Mouse (Mus musculus) kidney, embryonic 15.5 days (tissue): ENCODE results near the gene Cntrl. TPM values are rescaled to one million over a fixed set of nuclear protein-coding genes. Genes with fewer than 3 reads are reported as not detected.
A peak's percentile ranks its signal among the peaks of the same experiment; 100 is the strongest.

ENCODE experiments used
- ATAC-seq: fragments of 200-750 bp; cut with Nextera tagmentation; replicated peaks from 2 replicates; pipeline ENCODE4 v1.8.0; 2017; ENCODE audit warnings: moderate TSS enrichment; ENCODE audit not compliant: low FRiP score
- H3K27ac ChIP-seq: fragments of 300-500 bp; sonication (generic); 2 replicates; pipeline ENCODE4 v1.5.1; 2015; ENCODE audit warnings: mild to moderate bottlenecking, inconsistent platforms
- H3K27me3 ChIP-seq: fragments of 300-500 bp; sonication (generic); 2 replicates; pipeline ENCODE4 v1.6.1; 2015; ENCODE audit warnings: inconsistent platforms
- H3K36me3 ChIP-seq: fragments of 300-500 bp; sonication (generic); 2 replicates; pipeline ENCODE4 v1.6.1; 2015; ENCODE audit warnings: inconsistent platforms
- H3K4me1 ChIP-seq: fragments of 300-500 bp; sonication (generic); 2 replicates; pipeline ENCODE4 v1.6.1; 2015; ENCODE audit warnings: inconsistent platforms
- H3K4me2 ChIP-seq: fragments of 300-500 bp; sonication (generic); 2 replicates; pipeline ENCODE4 v1.6.1; 2015; ENCODE audit warnings: moderate library complexity, mild to moderate bottlenecking, inconsistent platforms
- H3K4me3 ChIP-seq: fragments of 300-500 bp; sonication (generic); replicated peaks from 2 replicates; pipeline ENCODE4 v1.5.1; 2015; ENCODE audit warnings: mild to moderate bottlenecking, inconsistent platforms
- H3K9ac ChIP-seq: fragments of 300-500 bp; sonication (generic); 2 replicates; pipeline ENCODE4 v1.6.1; 2015; ENCODE audit warnings: mild to moderate bottlenecking, inconsistent platforms
- H3K9me3 ChIP-seq: fragments of 300-500 bp; sonication (generic); replicated peaks from 2 replicates; pipeline ENCODE4 v1.6.1; 2016; ENCODE audit warnings: inconsistent platforms
- WGBS: fragments of 180-500 bp; shearing (Covaris S2); methylation state at CpG from one replicate; pipeline ENCODE4 v1.1.7; 2015; ENCODE audit warnings: mixed read lengths; 5-methylcytosine and 5-hydroxymethylcytosine counted together
- polyA plus RNA-seq: library from polyadenylated mRNA; unstranded; fragments of >200 nt; fragmentation: Nextera tagmentation; extraction: Ambion mirVana; gene quantifications from 2 replicates; pipeline ENCODE4 v1.2.1, GENCODE M21; 2015

Gene Cntrl
- polyA plus RNA-seq, 1 experiment from 2014 or later, result 26.6 TPM

- Histone ChIP-seq H3K9me3 (no peaks in the 10 kb centered on the region), H3K27me3 (no peaks in the 10 kb centered on the region), H3K27ac (no peak overlapping the region), H3K4me1 (peaks cover 6% of the 10 kb centered on the region; the same call in 1 of the 2 replicates), H3K4me2 (no peak overlapping the region), H3K36me3 (peaks cover 96% of the 10 kb centered on the region), H3K9ac (no peak overlapping the region), H3K4me3 (no peak overlapping the region)
- no peak for ATAC-seq
- WGBS, result 78% methylated on average over 3 of the region's 3 CpGs
Observed at GRCm38 (mm10) chr2:35178153-35178552, 68.9 kb downstream of the Cntrl start.

GRCm38 (mm10) chr2:35183115-35183673, 73.9 kb downstream of the Cntrl start:
- no peak overlapping the region for H3K4me2 ChIP-seq
- WGBS, result 81% methylated on average over 6 of the region's 6 CpGs
- no peak for ATAC-seq

GRCm38 (mm10) chr2:35188929-35189328, 79.6 kb downstream of the Cntrl start:
- Histone ChIP-seq H3K9ac (no peak overlapping the region), H3K36me3 (peaks cover 65% of the 10 kb centered on the region), H3K27ac (no peak overlapping the region), H3K4me2 (no peak overlapping the region), H3K4me1 (no peaks in the 10 kb centered on the region), H3K27me3 (no peaks in the 10 kb centered on the region), H3K4me3 (no peak overlapping the region), H3K9me3 (no peaks in the 10 kb centered on the region)
- 86% methylated on average over 5 of the region's 5 CpGs for WGBS
- ATAC-seq, result no peak

More at GRCm38 (mm10) chr2:35183115-35183673, 73.9 kb downstream of the Cntrl start:
- Histone ChIP-seq H3K27me3 (no peaks in the 10 kb centered on the region), H3K4me1 (no peaks in the 10 kb centered on the region), H3K4me3 (no peak overlapping the region), H3K36me3 (peaks cover 86% of the 10 kb centered on the region), H3K9ac (no peak overlapping the region), H3K9me3 (no peaks in the 10 kb centered on the region), H3K27ac (no peak overlapping the region)

GRCm38 (mm10) chr2:35193976-35194375, 84.7 kb downstream of the Cntrl start:
- H3K9me3 ChIP-seq, result no peaks in the 10 kb centered on the region
- H3K4me2 ChIP-seq, result no peak overlapping the region
- no peak overlapping the region for H3K27ac ChIP-seq
- H3K4me1 ChIP-seq, result peaks cover 9% of the 10 kb centered on the region
- H3K36me3 ChIP-seq, result peaks cover 29% of the 10 kb centered on the region
- H3K27me3 ChIP-seq, result no peaks in the 10 kb centered on the region
- H3K4me3 ChIP-seq, result no peak overlapping the region
- no peak for ATAC-seq
- no peak overlapping the region for H3K9ac ChIP-seq
- WGBS, result 85% methylated on average over 1 of the region's 1 CpGs

GRCm38 (mm10) chr2:35195626-35196544, 86.6 kb downstream of the Cntrl start:
- no peak overlapping the region for H3K9ac ChIP-seq
- H3K27ac ChIP-seq, result no peak overlapping the region
- no peaks in the 10 kb centered on the region for H3K9me3 ChIP-seq
- no peak for ATAC-seq
- WGBS, result 75% methylated on average over 6 of the region's 6 CpGs
- no peak overlapping the region for H3K4me3 ChIP-seq
- no peak overlapping the region for H3K4me2 ChIP-seq
- peaks cover 15% of the 10 kb centered on the region for H3K4me1 ChIP-seq
- peaks cover 12% of the 10 kb centered on the region for H3K36me3 ChIP-seq
- H3K27me3 ChIP-seq, result no peaks in the 10 kb centered on the region

- H3K9me3 ChIP-seq, result no peaks in the 10 kb centered on the region
- H3K4me3 ChIP-seq, result peak overlapping the region; percentile 89
- no peak overlapping the region for H3K27ac ChIP-seq
Observed at GRCm38 (mm10) chr2:35199541-35199940, 90.2 kb downstream of the Cntrl start.

GRCm38 (mm10) chr2:35199971-35200897, 90.9 kb downstream of the Cntrl start:
- WGBS, result under 1% methylated on average over 84 of the region's 90 CpGs
- Histone ChIP-seq H3K4me2 (peak overlapping the region; percentile 65), H3K27me3 (no peaks in the 10 kb centered on the region), H3K9ac (peak overlapping the region; percentile 100), H3K36me3 (no peaks in the 10 kb centered on the region; the same call in 1 of the 2 replicates), H3K4me1 (peaks cover 15% of the 10 kb centered on the region), H3K9me3 (no peaks in the 10 kb centered on the region), H3K27ac (peak overlapping the region; percentile 98), H3K4me3 (peak overlapping the region; percentile 89)
- ATAC-seq, result peak; percentile 87

More at GRCm38 (mm10) chr2:35199541-35199940, 90.2 kb downstream of the Cntrl start:
- H3K36me3 ChIP-seq, result peaks cover 3% of the 10 kb centered on the region; the same call in 1 of the 2 replicates
- H3K4me1 ChIP-seq, result peaks cover 15% of the 10 kb centered on the region
- peak overlapping the region; percentile 65 for H3K4me2 ChIP-seq
- WGBS, result 5% methylated on average over 5 of the region's 5 CpGs
- H3K27me3 ChIP-seq, result no peaks in the 10 kb centered on the region
- no peak for ATAC-seq
- H3K9ac ChIP-seq, result peak overlapping the region; percentile 100

- ATAC-seq, result peak; percentile 98
- Histone ChIP-seq H3K9me3 (no peaks in the 10 kb centered on the region), H3K4me1 (peaks cover 15% of the 10 kb centered on the region), H3K36me3 (no peaks in the 10 kb centered on the region; the same call in 1 of the 2 replicates), H3K4me2 (peak within 1 kb of the TSS; percentile 83), H3K27me3 (no peaks in the 10 kb centered on the region), H3K27ac (peak within 1 kb of the TSS; percentile 98), H3K4me3 (peak within 1 kb of the TSS; percentile 89), H3K9ac (peak within 1 kb of the TSS; percentile 100)
- WGBS, result under 1% methylated on average over 45 of the region's 47 CpGs
Observed at GRCm38 (mm10) chr2:35200898-35201668, 91.8 kb downstream of the Cntrl start, which contains the start of gene Rab14. Gene Rab14 (minus strand): TSS chr2:35201120.

- Histone ChIP-seq H3K4me2 (no peak overlapping the region), H3K4me3 (no peak overlapping the region), H3K4me1 (peaks cover 12% of the 10 kb centered on the region), H3K36me3 (no peaks in the 10 kb centered on the region; the same call in 1 of the 2 replicates), H3K9me3 (no peaks in the 10 kb centered on the region), H3K27me3 (no peaks in the 10 kb centered on the region), H3K9ac (no peak overlapping the region), H3K27ac (no peak overlapping the region)
- ATAC-seq, result no peak
Observed at GRCm38 (mm10) chr2:35203729-35204128, 94.4 kb downstream of the Cntrl start.

GRCm38 (mm10) chr2:35206761-35207160, 97.5 kb downstream of the Cntrl start:
- ATAC-seq, result no peak
- no peaks in the 10 kb centered on the region for H3K9me3 ChIP-seq

GRCm38 (mm10) chr2:35208054-35208453, 98.8 kb downstream of the Cntrl start:
- ATAC-seq, result no peak
- Histone ChIP-seq H3K9ac (no peak overlapping the region), H3K4me1 (peaks cover 4% of the 10 kb centered on the region; the same call in 1 of the 2 replicates), H3K27ac (no peak overlapping the region), H3K27me3 (no peaks in the 10 kb centered on the region), H3K4me2 (no peak overlapping the region), H3K36me3 (no peaks in the 10 kb centered on the region), H3K4me3 (no peak overlapping the region), H3K9me3 (no peaks in the 10 kb centered on the region)
- WGBS, result 77% methylated on average over 3 of the region's 3 CpGs

More at GRCm38 (mm10) chr2:35206761-35207160, 97.5 kb downstream of the Cntrl start:
- WGBS, result 87% methylated on average over 3 of the region's 3 CpGs
- Histone ChIP-seq H3K4me1 (peaks cover 4% of the 10 kb centered on the region; the same call in 1 of the 2 replicates), H3K36me3 (no peaks in the 10 kb centered on the region), H3K27ac (no peak overlapping the region), H3K4me3 (no peak overlapping the region), H3K9ac (no peak overlapping the region), H3K4me2 (no peak overlapping the region), H3K27me3 (no peaks in the 10 kb centered on the region)
